Comparison of ENCODE assay signal across 16 mouse cellular contexts in the genomic region with DNA sequence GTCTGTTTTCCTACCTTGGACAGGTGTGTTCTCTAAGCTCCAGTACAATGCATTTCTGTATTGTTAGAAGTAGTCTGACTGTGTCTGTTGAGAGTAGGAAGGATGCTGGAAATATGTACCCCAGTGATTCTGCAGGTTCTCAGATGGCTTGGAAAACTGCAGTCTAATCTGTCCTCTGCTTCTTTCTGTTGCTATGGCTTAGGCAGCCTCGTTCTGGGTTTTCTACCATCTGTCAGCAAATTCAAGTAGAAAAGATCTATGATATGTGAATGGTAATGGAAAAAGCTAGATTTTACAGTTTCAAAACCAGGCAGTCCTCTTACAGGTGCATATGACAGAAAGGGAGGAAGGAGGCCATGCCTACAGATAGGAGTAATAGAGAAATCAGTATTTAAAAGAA.
DNase-seq lines count a peak whose midpoint lies in the region; ATAC-seq lines count a peak whose summit lies in the region.
"Had no signal": no experiment of that assay in that cellular context is flagged by ENCODE, and none has a peak within 500 bp of the region (broad histone marks: within the 10 kb centered on the region; RNA-seq: fewer than 3 reads in every experiment).

No protein-coding gene starts in this region.

- no peak for DNase-seq in frontal cortex, postnatal 25 days (ENCODE audit: low spot score in 2 of 2)
- peak; percentile 11 to 72 for DNase-seq in frontal cortex, postnatal 36 days (ENCODE audit: low spot score in 2 of 2)
- DNase-seq in layer of hippocampus, postnatal 36 days, result peak; percentile 20 to 36
- DNase-seq in right cerebral cortex, postnatal 4 days, result peak; percentile 17
- DNase-seq in heart, adult 9 months (ENCODE audit: low spot score in 2 of 2), result no peak
- DNase-seq in c-Kit-positive CD71-positive TER-119-positive erythroid progenitor cells, embryonic 14.5 days (ENCODE audit: low spot score), result no peak
- DNase-seq in lung, adult 18-20 months, result no peak
- DNase-seq: adrenal gland, postnatal 25 days; cerebellum, adult 11 months; gastrocnemius, postnatal 10 days; lung, embryonic 14.5 days; thymus, adult 2 months had no signal

- peak; percentile 93 for ATAC-seq in frontal cortex, adult (ENCODE audit: low TSS enrichment)
- ATAC-seq: forebrain, embryonic 13.5 days; inflammation-experienced regulatory T-cells, adult 6 months; midbrain, embryonic 13.5 days had no signal

Comparison
In these comparisons a context has a peak if more than half of its experiments do, and no peak if none do; other contexts are left out.
1. DNase-seq: peak in frontal cortex, postnatal 36 days (2 of 2), layer of hippocampus, postnatal 36 days (2 of 2) and right cerebral cortex, postnatal 4 days (single experiment); none in frontal cortex, postnatal 25 days (0 of 2), heart, adult 9 months (0 of 2), c-Kit-positive CD71-positive TER-119-positive erythroid progenitor cells, embryonic 14.5 days (single experiment) and lung, adult 18-20 months (0 of 2).